8 mouse cellular contexts compared by ENCODE assay signal in genomic region chr9:69301955-69302354, GRCm38 (mm10).
A peak's percentile ranks its signal among the peaks of the same experiment; 100 is the strongest.
DNase-seq lines count a peak whose midpoint lies in the region; ATAC-seq and TF ChIP-seq lines count a peak whose summit lies in the region.
"Had no signal": no experiment of that assay in that cellular context is flagged by ENCODE, and none has a peak within 500 bp of the region (broad histone marks: within the 10 kb centered on the region; RNA-seq: fewer than 3 reads in every experiment).

No protein-coding gene starts in this region.

- no peaks in the 10 kb centered on the region for H3K9me3 ChIP-seq in heart, embryonic 15.5 days (replicated peaks)
- no peaks in the 10 kb centered on the region for H3K9me3 ChIP-seq in ES-E14 (ENCODE audit: control insufficient read depth, insufficient read depth, low read depth, low read length)
- no peaks in the 10 kb centered on the region for H3K9me3 ChIP-seq in limb, embryonic 11.5 days (ENCODE audit: control insufficient read depth, low read length)

- in situ Hi-C loops in ES-E14 (cut with MboI; ENCODE audit: low sequenced_read_pairs in 2 of 2, unreplicated experiment in 2 of 2), result no loop called here

- no peaks in the 10 kb centered on the region for H3K36me3 ChIP-seq in heart, embryonic 15.5 days
- no peaks in the 10 kb centered on the region for H3K36me3 ChIP-seq in ES-E14 (ENCODE audit: control insufficient read depth, insufficient read depth, low read length, poor library complexity, severe bottlenecking)
- no peaks in the 10 kb centered on the region for H3K36me3 ChIP-seq in limb, embryonic 11.5 days (ENCODE audit: control insufficient read depth, insufficient read depth, low read length)

- H3K27me3 ChIP-seq in heart, embryonic 15.5 days, result no peaks in the 10 kb centered on the region
- no peaks in the 10 kb centered on the region for H3K27me3 ChIP-seq in limb, embryonic 11.5 days (ENCODE audit: control insufficient read depth, insufficient read depth, low read length)

- peak overlapping the region; percentile 15; the same call in 1 of the 2 replicates for H3K27ac ChIP-seq in heart, embryonic 15.5 days
- no peak overlapping the region for H3K27ac ChIP-seq in ES-E14 (ENCODE audit: insufficient read depth, low read depth, low read length, poor library complexity, severe bottlenecking)
- H3K27ac ChIP-seq in cortical plate, adult 2 months (ENCODE audit: insufficient read depth, low read length), result peak overlapping the region; percentile 84; the same call in 1 of the 2 replicates
- peak overlapping the region; percentile 55; the same call in 1 of the 2 replicates for H3K27ac ChIP-seq in limb, embryonic 11.5 days (replicated peaks; ENCODE audit: low read depth, low read length)
- H3K27ac ChIP-seq: liver, embryonic 14.5 days had no signal

- DNase-seq in heart, adult 18-20 months, result no peak
- peak; percentile 58 for DNase-seq in ES-E14 (ENCODE audit: low read depth, low spot score)
- peak; percentile 41 for DNase-seq in limb, embryonic 11.5 days (ENCODE audit: low spot score)
- DNase-seq in spleen, postnatal 14 days (ENCODE audit: low spot score in 2 of 2), result no peak

- 0 out of 2 replicates have a peak, but pooled peaks cover 10% of the 10 kb centered on the region for H3K4me1 ChIP-seq in heart, embryonic 15.5 days (replicated peaks)
- peaks cover 0 to 3% of the 10 kb centered on the region in 2 experiments; a peak in 1 of 4 replicates for H3K4me1 ChIP-seq in ES-E14 (ENCODE audit: control insufficient read depth in 2 of 2, insufficient read depth in 2 of 2, low read length in 2 of 2, poor library complexity in 1 of 2)
- peaks cover 6% of the 10 kb centered on the region for H3K4me1 ChIP-seq in cortical plate, adult 2 months (ENCODE audit: control insufficient read depth, insufficient read depth, low read length)
- peaks cover 40% of the 10 kb centered on the region for H3K4me1 ChIP-seq in limb, embryonic 11.5 days (ENCODE audit: control insufficient read depth, insufficient read depth, low read length)

- no peak for TF ChIP-seq POLR2A in cortical plate, adult 2 months (IDR thresholded peaks at IDR 0.05; ENCODE audit: extremely low read depth, insufficient read depth, low read length)

- 39% methylated on average over 4 of the region's 4 CpGs for WGBS in heart, embryonic 15.5 days
- 2% methylated on average over 4 of the region's 4 CpGs for WGBS in limb, embryonic 11.5 days

- ATAC-seq in heart, embryonic 15.5 days (replicated peaks; ENCODE audit: insufficient number of reproducible peaks, insufficient read depth, low FRiP score, low read depth), result no peak
- ATAC-seq in limb, embryonic 11.5 days (ENCODE audit: insufficient number of reproducible peaks, low FRiP score, low TSS enrichment, low read depth), result 0 out of 2 replicates have a peak, but pooled peaks have one; percentile 65
- ATAC-seq in granulocyte monocyte progenitor cell, adult 5-6 weeks (replicated peaks; ENCODE audit: poor library complexity, severe bottlenecking), result no peak

- no peak overlapping the region for H3K4me2 ChIP-seq in heart, embryonic 15.5 days
- no peak overlapping the region; the same call in 1 of the 2 replicates for H3K4me2 ChIP-seq in limb, embryonic 11.5 days (ENCODE audit: low read depth, severe bottlenecking)

- no peak overlapping the region for H3K4me3 ChIP-seq in heart, embryonic 15.5 days
- no peak overlapping the region for H3K4me3 ChIP-seq in ES-E14 (ENCODE audit: insufficient read depth in 1 of 2, low read depth in 1 of 2, low read length in 2 of 2, poor library complexity in 1 of 2, severe bottlenecking in 1 of 2)
- no peak overlapping the region for H3K4me3 ChIP-seq in cortical plate, adult 2 months (ENCODE audit: insufficient read depth, low read length)
- H3K4me3 ChIP-seq in limb, embryonic 11.5 days (ENCODE audit: low read depth, low read length), result no peak overlapping the region

- H3K9ac ChIP-seq in heart, embryonic 15.5 days, result no peak overlapping the region
- H3K9ac ChIP-seq in ES-E14 (ENCODE audit: insufficient read depth, low read depth, low read length, poor library complexity, severe bottlenecking), result no peak overlapping the region
- H3K9ac ChIP-seq in limb, embryonic 11.5 days (ENCODE audit: low read length), result no peak overlapping the region
- H3K9ac ChIP-seq: liver, embryonic 14.5 days had no signal

- no peak for TF ChIP-seq CTCF in cortical plate, adult 2 months (IDR thresholded peaks at IDR 0.05; ENCODE audit: extremely low read depth, insufficient read depth, low read length)

TF ChIP-seq in ES-E14, 5 proteins besides CTCF, POLR2A, EP300 and RAD21:
- TF ChIP-seq ZC3H11A (IDR thresholded peaks at IDR 0.05; ENCODE audit: borderline replicate concordance, low read depth, low read length) (no peak), ZNF384 (IDR thresholded peaks at IDR 0.05; ENCODE audit: low read depth, low read length) (no peak), MAFK (IDR thresholded peaks at IDR 0.05; ENCODE audit: insufficient read depth, low read depth, low read length) (no peak), HCFC1 (IDR thresholded peaks at IDR 0.05; ENCODE audit: borderline replicate concordance, insufficient read depth, low read length) (no peak), CHD2 (IDR thresholded peaks at IDR 0.05; ENCODE audit: low read depth, low read length) (no peak)

Comparison
In these comparisons a context has a peak if more than half of its experiments do, and no peak if none do; other contexts are left out.
1. DNase-seq: peak in ES-E14 (single experiment) and limb, embryonic 11.5 days (single experiment); none in heart, adult 18-20 months (0 of 2) and spleen, postnatal 14 days (0 of 2).